Mouse (Mus musculus) retina, adult 2 months (tissue): ENCODE results near the gene Trpm2.
"Not testable (repeated sequence)": the region's sequence is repeated elsewhere in the genome, so short reads cannot be mapped to it uniquely, and the experiment has no call there.

Experiments used
- DNase-seq: peaks from one replicate; pipeline ENCODE4 v3.0.0-alpha.2; 2012; ENCODE audit warnings: low read depth, low spot score

Gene Trpm2

GRCm38 (mm10) chr10:77978351-77979350 lies 8.3 kb upstream of the Trpm2 start, which contains the start of gene 1810043G02Rik:
1810043G02Rik (plus strand) TSS chr10:77978524.
- peak; percentile 92 for DNase-seq

GRCm38 (mm10) chr10:77976458-77977150 lies 6.2 kb upstream of the Trpm2 start:
- no peak for DNase-seq

- no peak for DNase-seq
These were observed 5.3 kb upstream of the Trpm2 start for GRCm38 (mm10) chr10:77975653-77976052.

GRCm38 (mm10) chr10:77974811-77975210 lies 4.4 kb upstream of the Trpm2 start:
- no peak for DNase-seq

GRCm38 (mm10) chr10:77974323-77974722 lies 4.0 kb upstream of the Trpm2 start:
- no peak for DNase-seq

GRCm38 (mm10) chr10:77971709-77972553 lies 1.6 kb upstream of the Trpm2 start:
- no peak for DNase-seq

GRCm38 (mm10) chr10:77971191-77971590 lies 828 bp upstream of the Trpm2 start:
- DNase-seq, result no peak

GRCm38 (mm10) chr10:77969973-77970325 lies 414 bp downstream of the Trpm2 start:
- DNase-seq, result no peak

GRCm38 (mm10) chr10:77969274-77969972 lies 940 bp downstream of the Trpm2 start:
- DNase-seq, result no peak

GRCm38 (mm10) chr10:77963971-77964370 lies 6.4 kb downstream of the Trpm2 start:
- DNase-seq, result no peak

- no peak for DNase-seq
These were observed 7.6 kb downstream of the Trpm2 start for GRCm38 (mm10) chr10:77962725-77963124.

GRCm38 (mm10) chr10:77950468-77950867 lies 19.9 kb downstream of the Trpm2 start:
- DNase-seq, result not testable (repeated sequence)

- no peak for DNase-seq
These were observed 30.7 kb downstream of the Trpm2 start for GRCm38 (mm10) chr10:77939685-77940084.

GRCm38 (mm10) chr10:77927375-77927774 lies 43.0 kb downstream of the Trpm2 start:
- DNase-seq, result no peak

GRCm38 (mm10) chr10:77926140-77926539 lies 44.2 kb downstream of the Trpm2 start:
- no peak for DNase-seq

GRCm38 (mm10) chr10:77922681-77923080 lies 47.7 kb downstream of the Trpm2 start:
- no peak for DNase-seq

- DNase-seq, result no peak
These were observed 49.4 kb downstream of the Trpm2 start for GRCm38 (mm10) chr10:77921009-77921408.

- no peak for DNase-seq
These were observed 53.6 kb downstream of the Trpm2 start for GRCm38 (mm10) chr10:77916636-77917335.

GRCm38 (mm10) chr10:77913292-77913691 lies 57.1 kb downstream of the Trpm2 start:
- DNase-seq, result no peak

GRCm38 (mm10) chr10:77912605-77913004 lies 57.8 kb downstream of the Trpm2 start:
- DNase-seq, result no peak
